Mouse (Mus musculus) brain, embryonic 14.5 days (tissue): ENCODE measurements around the gene Naa60.

Experiments used
- CTCF ChIP-seq: fragments of 200-500 bp; IDR thresholded peaks from 2 replicates; pipeline ENCODE4 v1.5.1; 2012; ENCODE audit warnings: inconsistent platforms, mild to moderate bottlenecking, moderate library complexity, borderline replicate concordance; ENCODE audit not compliant: insufficient read depth, insufficient read length; ENCODE audit errors: extremely low read depth
- POLR2A ChIP-seq: fragments of 200-500 bp; IDR thresholded peaks from 2 replicates; pipeline ENCODE4 v1.6.1; 2012; ENCODE audit warnings: mild to moderate bottlenecking, inconsistent platforms, borderline replicate concordance; ENCODE audit not compliant: poor library complexity, insufficient read depth, insufficient read length, severe bottlenecking; ENCODE audit errors: extremely low read depth

DNA sequence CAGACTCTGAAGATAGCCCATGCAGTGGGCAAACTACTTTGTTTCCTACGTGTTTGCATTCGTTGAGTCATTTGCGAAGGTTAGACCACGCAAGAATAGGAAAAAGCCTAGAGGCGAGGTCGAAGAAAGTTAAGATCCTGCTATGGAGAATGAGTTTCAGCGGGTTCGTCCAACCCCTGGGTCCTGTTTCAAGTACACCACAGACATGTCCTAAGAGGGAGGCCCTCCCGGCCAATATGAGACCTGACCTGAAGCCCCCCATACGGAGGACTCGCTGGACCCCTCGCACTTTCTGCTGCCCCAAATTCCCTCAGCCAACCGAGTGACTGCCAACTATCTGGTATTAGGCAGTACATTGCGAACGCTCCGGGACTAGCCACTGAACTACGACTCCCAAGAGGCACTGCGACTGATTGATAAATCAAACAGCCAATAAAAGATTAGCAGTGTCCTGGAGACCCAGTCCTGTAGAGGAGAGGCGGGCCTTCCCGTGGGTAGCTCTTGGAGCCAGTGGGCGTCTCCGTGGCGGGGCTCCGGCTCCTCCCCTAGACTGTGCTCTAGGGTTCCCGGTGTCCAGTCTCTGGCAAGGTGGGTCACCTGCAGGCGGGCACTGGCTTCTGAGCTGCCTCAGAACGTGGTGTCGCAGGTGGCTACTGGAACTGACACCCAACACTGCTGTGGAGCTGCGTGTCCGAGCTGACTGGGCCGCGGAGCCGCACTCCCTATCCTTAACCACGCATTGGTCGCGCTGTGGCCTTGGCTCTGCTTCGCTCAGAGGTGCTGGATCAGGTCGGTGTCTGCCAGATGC is 25.3 kb upstream of the Naa60 start, which contains the start of gene Zfp174:
- TF ChIP-seq CTCF = no peak
- peak; percentile 29; the same call in 1 of the 2 replicates for TF ChIP-seq POLR2A
